Mouse (Mus musculus): Measurements from ENCODE around the gene Fosb. TPM values are rescaled to one million over a fixed set of nuclear protein-coding genes. Genes with fewer than 3 reads are reported as not detected.

Fosb gene
- polyA plus RNA-seq, 1 experiment from 2014 or later: 0.20 TPM

Other genes with a start within 250 kb of the Fosb start
- 20.8 and 21.0 TPM in 2 replicates for gene Dmwd, start 233.8 kb downstream of the Fosb start, polyA plus RNA-seq (2016; fragmentation: Nextera tagmentation; extraction: Ambion mirVana)
- gene Dmpk, start 226.2 kb downstream of the Fosb start, polyA plus RNA-seq (2016; fragmentation: Nextera tagmentation; extraction: Ambion mirVana): 11.2 and 11.7 TPM in 2 replicates
- gene Six5, start 215.5 kb downstream of the Fosb start, polyA plus RNA-seq (2016; fragmentation: Nextera tagmentation; extraction: Ambion mirVana): 7.4 and 7.9 TPM in 2 replicates
- gene Gm4969, start 191.7 kb downstream of the Fosb start, polyA plus RNA-seq (2016; fragmentation: Nextera tagmentation; extraction: Ambion mirVana): 1.1 and 1.3 TPM in 2 replicates
- 20.6 and 21.9 TPM in 2 replicates for gene Fbxo46, start 190.2 kb downstream of the Fosb start, polyA plus RNA-seq (2016; fragmentation: Nextera tagmentation; extraction: Ambion mirVana)
- gene Qpctl, start 160.8 kb downstream of the Fosb start, polyA plus RNA-seq (2016; fragmentation: Nextera tagmentation; extraction: Ambion mirVana): 21.0 and 22.0 TPM in 2 replicates
- gene Snrpd2, start 160.3 kb downstream of the Fosb start, polyA plus RNA-seq (2016; fragmentation: Nextera tagmentation; extraction: Ambion mirVana): 136 and 139 TPM in 2 replicates
- gene Gipr, start 143.9 kb downstream of the Fosb start, polyA plus RNA-seq (2016; fragmentation: Nextera tagmentation; extraction: Ambion mirVana): 2.1 and 3.4 TPM in 2 replicates
- 5.4 and 6.0 TPM in 2 replicates for gene Eml2, start 133.6 kb downstream of the Fosb start, polyA plus RNA-seq (2016; fragmentation: Nextera tagmentation; extraction: Ambion mirVana)
- 1.6 and 2.0 TPM in 2 replicates for gene Gpr4, start 97.5 kb downstream of the Fosb start, polyA plus RNA-seq (2016; fragmentation: Nextera tagmentation; extraction: Ambion mirVana)
- 41.8 and 43.7 TPM in 2 replicates for gene Opa3, start 81.7 kb downstream of the Fosb start, polyA plus RNA-seq (2016; fragmentation: Nextera tagmentation; extraction: Ambion mirVana)
- 44.9 and 47.1 TPM in 2 replicates for gene Vasp, start 38.2 kb downstream of the Fosb start, polyA plus RNA-seq (2016; fragmentation: Nextera tagmentation; extraction: Ambion mirVana)
- gene Ppm1n, start 30.0 kb downstream of the Fosb start, polyA plus RNA-seq (2016; fragmentation: Nextera tagmentation; extraction: Ambion mirVana): 0.20 and 0.32 TPM in 2 replicates
- 74.6 and 79.7 TPM in 2 replicates for gene Rtn2, start 27.4 kb downstream of the Fosb start, polyA plus RNA-seq (2016; fragmentation: Nextera tagmentation; extraction: Ambion mirVana)
- 103 and 114 TPM in 2 replicates for gene Ercc1, start 34.7 kb upstream of the Fosb start, polyA plus RNA-seq (2016; fragmentation: Nextera tagmentation; extraction: Ambion mirVana)
- gene Cd3eap, start 49.4 kb upstream of the Fosb start, polyA plus RNA-seq (2016; fragmentation: Nextera tagmentation; extraction: Ambion mirVana): 19.1 and 20.6 TPM in 2 replicates
- gene Ppp1r13l, start 49.7 kb upstream of the Fosb start, polyA plus RNA-seq (2016; fragmentation: Nextera tagmentation; extraction: Ambion mirVana): 3.6 and 4.1 TPM in 2 replicates
- 27.5 and 30.3 TPM in 2 replicates for gene Ercc2, start 72.0 kb upstream of the Fosb start, polyA plus RNA-seq (2016; fragmentation: Nextera tagmentation; extraction: Ambion mirVana)
- 1.1 and 2.7 TPM in 2 replicates for gene Klc3, start 94.1 kb upstream of the Fosb start, polyA plus RNA-seq (2016; fragmentation: Nextera tagmentation; extraction: Ambion mirVana)
- 0.12 TPM in 1 of 2 replicates, not detected in the other for gene Ckm, start 94.7 kb upstream of the Fosb start, polyA plus RNA-seq (2016; fragmentation: Nextera tagmentation; extraction: Ambion mirVana)
- 16.4 and 20.9 TPM in 2 replicates for gene Mark4, start 148.8 kb upstream of the Fosb start, polyA plus RNA-seq (2016; fragmentation: Nextera tagmentation; extraction: Ambion mirVana)
- gene Exoc3l2, start 153.3 kb upstream of the Fosb start, polyA plus RNA-seq (2016; fragmentation: Nextera tagmentation; extraction: Ambion mirVana): 0.42 and 0.61 TPM in 2 replicates
- gene Bloc1s3, start 198.3 kb upstream of the Fosb start, polyA plus RNA-seq (2016; fragmentation: Nextera tagmentation; extraction: Ambion mirVana): 4.3 and 5.0 TPM in 2 replicates
- 41.5 and 41.7 TPM in 2 replicates for gene Trappc6a, start 198.3 kb upstream of the Fosb start, polyA plus RNA-seq (2016; fragmentation: Nextera tagmentation; extraction: Ambion mirVana)
- 0.06 TPM in 1 of 2 replicates, not detected in the other for gene Nkpd1, start 207.8 kb upstream of the Fosb start, polyA plus RNA-seq (2016; fragmentation: Nextera tagmentation; extraction: Ambion mirVana)